Mouse (Mus musculus): ENCODE measurements at regions not wholly inside any gene's neighbourhood (a gene's known extent, or its start where the extent isn't known, plus 50 kb on each side); places are given as distances from the start of the nearest gene placed in this dataset.

DNA sequence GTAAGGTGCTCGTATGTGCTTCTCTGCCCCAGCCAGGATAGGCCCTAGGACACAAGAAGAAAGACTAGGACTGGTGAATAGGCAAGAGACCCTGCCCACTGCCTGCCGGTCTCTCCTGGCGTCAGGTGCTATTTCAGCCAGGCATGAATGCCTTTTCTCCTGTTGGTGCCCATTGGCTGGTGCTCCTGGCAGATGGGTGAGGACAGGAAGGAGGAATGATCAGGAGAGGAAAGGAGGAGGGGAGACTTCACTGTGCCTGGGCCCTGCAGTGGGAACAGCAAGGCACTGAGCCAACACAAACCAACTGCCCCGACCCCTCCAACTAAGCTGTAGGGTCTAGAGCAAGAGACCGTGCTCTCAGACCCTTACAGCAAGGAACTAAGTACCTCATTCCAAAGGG, 100.4 kb downstream of the Pja1 start:
- TF ChIP-seq POLR2A (IDR thresholded peaks at IDR 0.05; ENCODE audit: insufficient read depth, low read depth, low read length) (no peak), CTCF (IDR thresholded peaks at IDR 0.05) (no peak), EP300 (IDR thresholded peaks at IDR 0.05; ENCODE audit: insufficient read depth, low read depth, low read length) (no peak)

All from heart, adult 2 months (tissue).